Mouse (Mus musculus) brain, embryonic 14.5 days (tissue): ENCODE results near the gene Cdk17.

Experiments used
- CTCF ChIP-seq: fragments of 200-500 bp; IDR thresholded peaks from 2 replicates; pipeline ENCODE4 v1.5.1; 2012; ENCODE audit warnings: inconsistent platforms, mild to moderate bottlenecking, moderate library complexity, borderline replicate concordance; ENCODE audit not compliant: insufficient read depth, insufficient read length; ENCODE audit errors: extremely low read depth
- POLR2A ChIP-seq: fragments of 200-500 bp; IDR thresholded peaks from 2 replicates; pipeline ENCODE4 v1.6.1; 2012; ENCODE audit warnings: mild to moderate bottlenecking, inconsistent platforms, borderline replicate concordance; ENCODE audit not compliant: poor library complexity, insufficient read depth, insufficient read length, severe bottlenecking; ENCODE audit errors: extremely low read depth

GRCm38 (mm10) chr10:93190475-93191262, 30.0 kb downstream of the Cdk17 start:
- TF ChIP-seq CTCF, result no peak
- TF ChIP-seq POLR2A, result no peak
